Mouse (Mus musculus): ENCODE results near the gene Itga6.
A peak's percentile ranks its signal among the peaks of the same experiment; 100 is the strongest.

Gene Itga6

GRCm38 (mm10) chr2:71734792-71735392 lies 10.5 kb upstream of the Itga6 start:
- DNase-seq (ENCODE audit: low spot score), result no peak

- no peak for DNase-seq (ENCODE audit: low spot score)
These were observed 9.8 kb upstream of the Itga6 start for GRCm38 (mm10) chr2:71735541-71736159.

DNA sequence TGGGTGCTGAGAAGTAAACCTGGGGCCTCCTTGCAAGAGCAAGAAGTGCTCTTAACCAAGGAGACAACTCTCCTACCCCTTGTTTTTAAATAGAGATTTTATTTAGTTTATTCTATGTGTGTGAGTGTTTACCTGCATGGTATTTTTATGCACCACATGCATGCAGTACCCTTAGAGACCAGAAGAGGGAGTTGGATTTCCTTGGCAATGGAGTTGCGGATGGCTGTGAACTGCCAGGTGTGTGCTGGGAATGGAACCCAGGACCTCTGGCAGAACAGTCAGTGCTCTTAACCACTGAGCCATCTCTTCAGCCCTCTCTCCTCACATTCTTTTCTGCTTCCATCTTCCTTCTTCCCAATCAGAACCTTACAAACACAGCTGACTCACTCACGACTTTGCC lies 9.2 kb upstream of the Itga6 start:
- DNase-seq (ENCODE audit: low spot score), result no peak

DNA sequence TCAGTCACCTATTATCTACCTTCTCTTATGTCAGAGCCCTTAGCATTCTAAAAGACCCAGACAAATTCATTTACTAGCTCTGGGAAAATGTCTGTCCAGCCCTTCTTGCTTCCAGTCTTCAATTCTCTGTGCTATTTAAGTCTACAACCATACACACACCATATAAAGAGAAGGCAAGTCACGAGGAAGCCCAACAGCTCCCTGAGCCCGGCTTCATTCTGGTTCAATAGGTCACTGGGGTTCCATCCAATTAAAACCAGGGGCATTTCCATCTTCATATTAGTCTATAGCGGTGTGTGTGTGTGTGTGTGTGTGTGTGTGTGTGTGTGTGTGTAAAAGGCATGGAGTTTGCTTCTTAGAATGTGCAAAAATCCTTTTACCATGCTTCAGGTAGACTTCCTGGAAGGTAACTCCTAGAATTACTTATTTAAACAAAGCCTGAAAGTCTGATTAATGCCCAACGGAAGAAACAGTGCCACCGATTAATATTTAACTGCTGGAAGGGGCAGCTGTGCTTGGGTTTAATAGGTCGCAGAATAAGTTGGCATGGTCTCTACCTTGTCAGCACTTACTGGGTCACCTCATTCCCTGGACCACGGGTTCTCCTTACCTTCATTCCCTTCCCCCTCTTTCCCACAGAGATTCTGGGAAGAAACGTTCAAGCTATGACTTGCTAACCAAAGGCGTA lies 6.1 kb upstream of the Itga6 start:
- DNase-seq (ENCODE audit: low spot score), result peak; percentile 30

- DNase-seq (ENCODE audit: low spot score), result no peak
These were observed 2.9 kb upstream of the Itga6 start for GRCm38 (mm10) chr2:71742557-71742956.

DNA sequence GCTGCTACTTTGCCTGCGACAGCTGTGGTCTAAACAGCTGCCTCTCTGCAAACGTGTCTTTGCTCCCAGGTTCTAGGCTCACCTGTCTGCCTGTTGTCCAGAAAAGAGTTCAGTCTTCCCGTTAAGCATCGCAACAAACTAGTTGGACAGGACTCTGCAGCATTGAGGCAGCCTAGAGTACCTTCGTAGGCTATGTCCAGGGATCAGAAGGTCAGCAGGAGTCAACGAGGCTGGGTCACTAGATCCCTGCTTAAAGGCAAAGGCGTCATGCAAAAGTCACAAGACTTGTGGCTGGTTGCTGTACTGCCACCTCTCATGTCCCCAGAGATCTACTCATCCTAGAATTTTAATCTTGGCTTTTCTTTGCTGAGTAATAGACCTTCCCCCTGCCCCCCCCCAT lies 2.0 kb upstream of the Itga6 start:
- DNase-seq (ENCODE audit: low spot score), result peak; percentile 48

DNA sequence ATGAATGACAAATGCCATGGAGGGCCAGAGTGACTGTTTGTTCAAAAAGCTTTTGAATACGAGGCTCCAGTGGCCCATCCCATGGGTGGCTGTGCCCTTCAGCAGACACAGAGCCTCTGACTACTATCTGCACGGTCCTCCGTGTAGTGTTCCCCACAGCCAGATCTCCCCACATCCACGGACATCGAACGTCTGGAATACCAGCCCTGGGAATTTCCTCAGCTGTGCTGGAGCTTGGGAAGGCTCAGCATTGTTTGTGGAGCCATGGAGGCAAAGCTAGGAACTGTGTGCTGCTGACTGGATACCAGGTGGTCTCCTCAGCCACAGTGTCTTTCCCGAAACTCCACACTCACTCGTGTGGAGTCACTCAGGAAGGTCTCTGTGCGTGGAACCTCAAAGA lies 1.1 kb upstream of the Itga6 start:
- DNase-seq (ENCODE audit: low spot score), result no peak

DNA sequence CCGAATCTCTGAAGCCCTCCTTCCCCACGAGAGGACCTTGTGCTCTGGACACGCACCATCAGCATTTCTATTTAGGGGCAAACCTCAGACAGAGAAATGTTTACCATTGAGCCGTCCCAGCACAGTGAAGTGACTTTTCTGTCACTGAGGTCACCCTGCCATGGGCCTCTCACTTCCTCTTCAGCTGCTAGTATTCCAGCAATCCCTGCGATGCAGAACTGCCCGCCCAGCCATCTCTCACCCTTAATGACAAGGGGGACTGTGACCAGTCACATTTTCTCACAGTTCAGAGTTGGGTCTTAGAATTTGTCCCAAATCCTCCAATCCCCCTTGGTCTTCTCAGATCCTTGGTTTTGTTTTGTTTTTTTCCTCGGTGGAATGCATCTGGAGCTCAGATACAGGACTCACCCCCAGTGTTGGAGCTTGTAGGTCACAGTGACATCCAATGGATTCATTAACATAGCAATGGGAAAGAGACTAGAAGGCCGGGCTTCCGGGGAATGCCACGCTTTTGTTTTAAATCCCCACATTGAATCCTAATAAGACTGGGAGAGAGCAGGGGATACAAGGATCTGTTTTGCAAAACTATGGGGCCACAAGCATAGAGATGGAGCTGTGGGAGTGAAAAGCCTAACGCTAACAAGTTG lies 432 bp upstream of the Itga6 start:
- DNase-seq (ENCODE audit: low spot score), result peak; percentile 46

GRCm38 (mm10) chr2:71748451-71748850 lies 3.0 kb downstream of the Itga6 start:
- no peak for DNase-seq (ENCODE audit: low spot score)

GRCm38 (mm10) chr2:71749367-71750086 lies 4.1 kb downstream of the Itga6 start:
- no peak for DNase-seq (ENCODE audit: low spot score)

DNA sequence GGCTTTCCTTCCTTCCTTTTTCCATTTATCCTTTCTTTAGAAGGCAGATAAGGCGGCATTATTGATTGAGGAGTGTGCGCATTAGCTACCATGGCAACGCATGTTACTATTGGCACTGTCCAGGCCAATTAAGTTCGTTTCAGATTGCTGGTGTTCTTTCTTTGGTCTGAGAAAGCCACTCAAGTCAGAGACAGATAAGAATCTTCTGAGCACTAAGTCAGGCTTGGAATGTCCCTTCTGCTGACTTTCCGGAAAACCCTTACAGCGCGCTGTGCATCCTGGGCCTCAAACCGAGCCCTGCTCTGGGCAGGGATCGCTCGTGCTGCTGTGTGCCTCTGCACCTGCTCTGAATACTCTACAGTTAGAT lies 4.7 kb downstream of the Itga6 start:
- DNase-seq (ENCODE audit: low spot score), result no peak

GRCm38 (mm10) chr2:71751336-71751735 lies 5.9 kb downstream of the Itga6 start:
- peak; percentile 70 for DNase-seq (ENCODE audit: low spot score)

DNA sequence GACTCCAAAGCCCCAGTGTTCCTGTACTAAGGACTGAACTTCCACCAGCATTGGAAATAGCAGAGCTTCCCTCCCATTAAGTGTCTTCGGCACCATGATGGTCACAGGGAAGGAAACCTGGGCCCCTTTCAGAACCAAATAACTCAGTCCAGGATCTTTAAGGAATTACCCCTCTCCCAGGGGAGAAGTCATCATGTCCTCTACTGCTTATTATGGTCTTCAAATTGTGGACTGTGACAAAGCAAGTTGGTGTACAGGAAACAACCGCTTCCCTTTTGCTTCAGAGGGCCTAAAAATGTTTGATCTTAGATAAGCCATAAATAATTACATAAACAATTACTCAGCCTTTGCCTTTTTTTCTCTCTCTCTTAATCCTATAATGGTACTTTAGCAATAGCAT lies 6.4 kb downstream of the Itga6 start:
- DNase-seq (ENCODE audit: low spot score), result no peak

DNA sequence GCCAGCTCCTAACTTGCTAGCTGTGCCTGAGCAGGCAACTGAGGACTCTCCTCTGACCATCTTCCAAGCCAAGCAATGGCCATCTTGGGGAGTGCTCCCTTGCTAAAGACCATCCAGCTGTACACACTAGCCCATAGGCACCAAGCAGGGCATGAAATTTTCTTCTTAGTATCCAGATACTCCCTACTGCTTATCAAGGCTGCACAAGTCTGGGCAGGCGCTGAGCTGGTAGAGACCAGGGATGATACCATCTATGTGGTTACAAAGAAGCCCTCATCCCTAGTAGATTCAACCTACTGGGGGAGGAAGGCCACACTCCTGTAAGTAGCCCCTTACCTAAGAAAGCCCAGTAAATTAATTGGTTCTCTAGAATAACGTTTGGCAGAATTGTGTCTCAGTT lies 7.0 kb downstream of the Itga6 start:
- no peak for DNase-seq (ENCODE audit: low spot score)

GRCm38 (mm10) chr2:71753161-71753560 lies 7.7 kb downstream of the Itga6 start:
- no peak for DNase-seq (ENCODE audit: low spot score)

DNA sequence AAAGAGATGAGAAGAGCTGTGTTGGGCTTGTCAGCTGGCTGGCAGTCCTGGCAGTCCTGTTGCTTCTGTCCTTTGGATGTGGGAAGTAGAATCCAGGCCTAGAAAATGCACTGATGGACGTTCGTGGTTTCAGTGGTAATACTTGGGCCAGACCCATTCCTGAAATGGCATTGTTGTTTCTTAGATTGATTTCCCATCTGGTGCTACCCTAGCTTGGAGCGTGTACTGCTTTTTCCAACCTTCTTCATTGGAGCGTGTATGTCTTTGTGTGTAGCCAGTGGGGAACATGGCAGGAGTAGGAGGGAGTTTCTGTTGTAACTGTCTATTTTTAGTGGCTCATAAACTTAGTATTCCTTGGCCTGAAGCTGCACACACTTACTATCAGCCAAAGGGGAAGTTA lies 10.3 kb downstream of the Itga6 start:
- no peak for DNase-seq (ENCODE audit: low spot score)

DNA sequence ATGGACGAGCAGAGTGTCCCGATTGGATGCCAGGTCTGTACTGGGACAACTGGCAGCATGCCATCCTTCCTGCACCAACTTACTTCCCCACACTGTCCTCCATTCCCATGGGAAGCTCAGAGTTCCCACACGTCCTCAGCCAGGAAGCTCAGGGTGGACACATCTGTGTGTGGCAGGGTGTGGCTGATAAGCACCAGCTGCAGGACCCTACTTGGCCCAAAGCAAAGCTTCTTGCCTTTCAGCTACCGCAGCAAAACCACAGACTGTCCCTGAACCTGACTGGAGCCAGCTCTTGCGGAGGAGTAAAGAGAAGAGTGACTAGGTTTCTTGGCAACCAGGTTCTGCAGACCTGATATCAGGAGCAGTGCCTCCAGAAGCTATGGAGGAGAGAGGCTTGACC lies 11.7 kb downstream of the Itga6 start:
- DNase-seq (ENCODE audit: low spot score), result peak; percentile 13

GRCm38 (mm10) chr2:71758591-71759531 lies 13.4 kb downstream of the Itga6 start:
- DNase-seq (ENCODE audit: low spot score), result peak; percentile 26

- DNase-seq (ENCODE audit: low spot score), result no peak
These were observed 14.7 kb downstream of the Itga6 start for GRCm38 (mm10) chr2:71760091-71760490.

GRCm38 (mm10) chr2:71761081-71761480 lies 15.7 kb downstream of the Itga6 start:
- DNase-seq (ENCODE audit: low spot score), result no peak

- no peak for DNase-seq (ENCODE audit: low spot score)
These were observed 19.1 kb downstream of the Itga6 start for GRCm38 (mm10) chr2:71764525-71764924.

All from yolk sac, embryonic 10.5 days (tissue).